8 mouse cellular contexts compared by ENCODE assay signal in genomic region chr17:56765431-56765830, GRCm38 (mm10). TPM values are rescaled to one million over a fixed set of nuclear protein-coding genes. Genes with fewer than 3 reads are reported as not detected.
A peak's percentile ranks its signal among the peaks of the same experiment; 100 is the strongest.
DNase-seq lines count a peak whose midpoint lies in the region; ATAC-seq and TF ChIP-seq lines count a peak whose summit lies in the region.

No protein-coding gene starts in this region.

- no peaks in the 10 kb centered on the region for H3K9me3 ChIP-seq in heart, embryonic 13.5 days
- H3K9me3 ChIP-seq in E14TG2a.4 (ENCODE audit: low read length), result no peaks in the 10 kb centered on the region
- H3K9me3 ChIP-seq in forebrain, embryonic 12.5 days, result no peaks in the 10 kb centered on the region
- no peaks in the 10 kb centered on the region for H3K9me3 ChIP-seq in liver, embryonic 15.5 days (replicated peaks)

- no peak for DNase-seq in heart, postnatal 36 days
- no peak for DNase-seq in adrenal gland, postnatal 4 days (ENCODE audit: low spot score in 2 of 2)
- DNase-seq in ovary, adult 18-20 months (ENCODE audit: low spot score), result no peak

- H3K4me3 ChIP-seq in heart, embryonic 13.5 days, result peak overlapping the region; percentile 75
- peak overlapping the region; percentile 92 for H3K4me3 ChIP-seq in E14TG2a.4 (replicated peaks; ENCODE audit: low read length)
- peak overlapping the region; percentile 76 for H3K4me3 ChIP-seq in forebrain, embryonic 12.5 days (replicated peaks)
- H3K4me3 ChIP-seq in liver, embryonic 15.5 days (replicated peaks), result peak overlapping the region; percentile 80

- intact Hi-C loops in heart, postnatal 36 days (cut with DNase I), result no loop called here

- H3K4me2 ChIP-seq in heart, embryonic 13.5 days, result peak overlapping the region; percentile 92
- H3K4me2 ChIP-seq in forebrain, embryonic 12.5 days, result peak overlapping the region; percentile 77
- peak overlapping the region; percentile 96 for H3K4me2 ChIP-seq in liver, embryonic 15.5 days

- peak overlapping the region; percentile 89 for H3K9ac ChIP-seq in heart, embryonic 13.5 days
- peak overlapping the region; percentile 75 for H3K9ac ChIP-seq in forebrain, embryonic 12.5 days
- H3K9ac ChIP-seq in liver, embryonic 15.5 days, result peak overlapping the region; percentile 85

- 44% methylated on average over 12 of the region's 12 CpGs for WGBS in heart, embryonic 13.5 days
- 50% methylated on average over 12 of the region's 12 CpGs for WGBS in forebrain, embryonic 12.5 days
- WGBS in liver, embryonic 15.5 days (ENCODE audit: insufficient replicate concordance), result 39% methylated on average over 12 of the region's 12 CpGs

- H3K27me3 ChIP-seq in heart, embryonic 13.5 days (replicated peaks), result peaks cover 2% of the 10 kb centered on the region; the same call in 1 of the 2 replicates
- no peaks in the 10 kb centered on the region for H3K27me3 ChIP-seq in E14TG2a.4 (ENCODE audit: insufficient read depth, low read length)
- H3K27me3 ChIP-seq in forebrain, embryonic 12.5 days, result peaks cover 12% of the 10 kb centered on the region
- peaks cover 2% of the 10 kb centered on the region; the same call in 1 of the 2 replicates for H3K27me3 ChIP-seq in liver, embryonic 15.5 days

- peaks cover 33% of the 10 kb centered on the region for H3K4me1 ChIP-seq in heart, embryonic 13.5 days
- peaks cover 68% of the 10 kb centered on the region for H3K4me1 ChIP-seq in E14TG2a.4 (replicated peaks; ENCODE audit: low read depth, low read length)
- H3K4me1 ChIP-seq in forebrain, embryonic 12.5 days, result peaks cover 23% of the 10 kb centered on the region
- peaks cover 45% of the 10 kb centered on the region for H3K4me1 ChIP-seq in liver, embryonic 15.5 days (replicated peaks)

- no peak for ATAC-seq in heart, embryonic 13.5 days (ENCODE audit: extremely low read depth, insufficient number of reproducible peaks, low FRiP score, low TSS enrichment)
- peak; percentile 12; the same call in 1 of the 2 replicates for ATAC-seq in forebrain, embryonic 12.5 days (ENCODE audit: low FRiP score)
- ATAC-seq in liver, embryonic 15.5 days (ENCODE audit: insufficient read depth), result no peak
- ATAC-seq in monocyte, adult 5-6 weeks (replicated peaks; ENCODE audit: insufficient number of reproducible peaks, low FRiP score, low TSS enrichment, poor library complexity, severe bottlenecking), result no peak

- peaks cover 42% of the 10 kb centered on the region for H3K36me3 ChIP-seq in heart, embryonic 13.5 days
- peaks cover 46% of the 10 kb centered on the region for H3K36me3 ChIP-seq in E14TG2a.4 (ENCODE audit: insufficient read depth, low read length)
- peaks cover 39% of the 10 kb centered on the region for H3K36me3 ChIP-seq in forebrain, embryonic 12.5 days (replicated peaks)
- peaks cover 35% of the 10 kb centered on the region for H3K36me3 ChIP-seq in liver, embryonic 15.5 days (replicated peaks)

- no peak for TF ChIP-seq CTCF in E14TG2a.4 (conservative IDR thresholded peaks at IDR 0.05; ENCODE audit: low read length)

- H3K27ac ChIP-seq in heart, embryonic 13.5 days (replicated peaks), result peak overlapping the region; percentile 96
- H3K27ac ChIP-seq in forebrain, embryonic 12.5 days, result peak overlapping the region; percentile 96
- H3K27ac ChIP-seq in liver, embryonic 15.5 days (replicated peaks), result peak overlapping the region; percentile 96

RNA-seq across cellular contexts. Expression of gene Dus3l, which starts 0.9 kb away (rescaled TPM):
- 31.9 and 33.2 TPM in 2 replicates for polyA plus RNA-seq in heart, embryonic 13.5 days (2015; fragmentation: Nextera tagmentation; extraction: Ambion mirVana)
- total RNA-seq in heart, postnatal 36 days (2021), result 10 to 100 TPM; 18.8 to 20.3 TPM
- polyA plus RNA-seq in forebrain, embryonic 12.5 days (2016; fragmentation: Nextera tagmentation; extraction: Ambion mirVana), result 46.6 and 49.4 TPM in 2 replicates
- 12.5 and 14.4 TPM in 2 replicates for polyA plus RNA-seq in liver, embryonic 15.5 days (2015; fragmentation: Nextera tagmentation; extraction: Ambion mirVana)
- 15.0 to 22.2 TPM (median 19.2 TPM) in 3 replicates for total RNA-seq in monocyte, adult 5-6 weeks (2017)
- total RNA-seq in adrenal gland, postnatal 4 days (2021), result 10 to 100 TPM; 53.0 to 56.2 TPM

RNA-seq across cellular contexts. Expression of gene Prr22, which starts 4.6 kb away (rescaled TPM):
- polyA plus RNA-seq in heart, embryonic 13.5 days (2015; fragmentation: Nextera tagmentation; extraction: Ambion mirVana), result 0.78 and 1.0 TPM in 2 replicates
- under 1 TPM in 1 of 2 experiments, not detected in 1; 0.58 TPM for total RNA-seq in heart, postnatal 36 days (2021)
- 1.2 and 1.3 TPM in 2 replicates for polyA plus RNA-seq in forebrain, embryonic 12.5 days (2016; fragmentation: Nextera tagmentation; extraction: Ambion mirVana)
- 0.23 and 0.60 TPM in 2 replicates for polyA plus RNA-seq in liver, embryonic 15.5 days (2015; fragmentation: Nextera tagmentation; extraction: Ambion mirVana)
- total RNA-seq in monocyte, adult 5-6 weeks (2017), result 0.29 to 0.49 TPM in 2 of 3 replicates, not detected in the other
- total RNA-seq in adrenal gland, postnatal 4 days (2021), result under 1 TPM; 0.76 to 0.90 TPM

RNA-seq across cellular contexts. Expression of gene Nrtn, which starts 8.1 kb away (rescaled TPM):
- polyA plus RNA-seq in heart, embryonic 13.5 days (2015; fragmentation: Nextera tagmentation; extraction: Ambion mirVana), result 7.9 and 8.6 TPM in 2 replicates
- 10 to 100 TPM; 27.5 to 29.4 TPM for total RNA-seq in heart, postnatal 36 days (2021)
- polyA plus RNA-seq in forebrain, embryonic 12.5 days (2016; fragmentation: Nextera tagmentation; extraction: Ambion mirVana), result 3.2 and 5.9 TPM in 2 replicates
- 1.1 and 1.6 TPM in 2 replicates for polyA plus RNA-seq in liver, embryonic 15.5 days (2015; fragmentation: Nextera tagmentation; extraction: Ambion mirVana)
- not detected in 3 replicates for total RNA-seq in monocyte, adult 5-6 weeks (2017)
- total RNA-seq in adrenal gland, postnatal 4 days (2021), result 1 to 10 TPM; 4.1 to 5.2 TPM

RNA-seq across cellular contexts. Expression of gene Vmac, which starts 47.6 kb away (rescaled TPM):
- 12.7 and 13.3 TPM in 2 replicates for polyA plus RNA-seq in heart, embryonic 13.5 days (2015; fragmentation: Nextera tagmentation; extraction: Ambion mirVana)
- 1 to 10 TPM; 3.1 to 4.9 TPM for total RNA-seq in heart, postnatal 36 days (2021)
- 15.3 and 15.9 TPM in 2 replicates for polyA plus RNA-seq in forebrain, embryonic 12.5 days (2016; fragmentation: Nextera tagmentation; extraction: Ambion mirVana)
- 2.4 and 2.6 TPM in 2 replicates for polyA plus RNA-seq in liver, embryonic 15.5 days (2015; fragmentation: Nextera tagmentation; extraction: Ambion mirVana)
- total RNA-seq in monocyte, adult 5-6 weeks (2017), result 5.0 to 6.0 TPM (median 5.0 TPM) in 3 replicates
- total RNA-seq in adrenal gland, postnatal 4 days (2021), result 10 to 100 TPM; 31.4 to 34.4 TPM

RNA-seq across cellular contexts. Expression of gene Ndufa11, which starts 47.9 kb away (rescaled TPM):
- 783 and 886 TPM in 2 replicates for polyA plus RNA-seq in heart, embryonic 13.5 days (2015; fragmentation: Nextera tagmentation; extraction: Ambion mirVana)
- total RNA-seq in heart, postnatal 36 days (2021), result 100 to 1,000 TPM; 847 to 875 TPM
- polyA plus RNA-seq in forebrain, embryonic 12.5 days (2016; fragmentation: Nextera tagmentation; extraction: Ambion mirVana), result 316 and 323 TPM in 2 replicates
- polyA plus RNA-seq in liver, embryonic 15.5 days (2015; fragmentation: Nextera tagmentation; extraction: Ambion mirVana), result 210 and 226 TPM in 2 replicates
- 66.7 to 91.2 TPM (median 74.2 TPM) in 3 replicates for total RNA-seq in monocyte, adult 5-6 weeks (2017)
- 100 to 1,000 TPM; 244 to 256 TPM for total RNA-seq in adrenal gland, postnatal 4 days (2021)

Comparison
In these comparisons a context has a peak if more than half of its experiments do, and no peak if none do; other contexts are left out.
1. RNA of gene Nrtn, which starts 8.1 kb away (total RNA-seq): 27.5 to 29.4 TPM in heart, postnatal 36 days; 4.1 to 5.2 TPM in adrenal gland, postnatal 4 days and not detected in monocyte, adult 5-6 weeks; every median in the first group is over 4 times any median in the second.
2. Peak in every context shown above with its lines, with median percentiles within 50 percentile points of each other: H3K27ac ChIP-seq, H3K4me2 ChIP-seq, H3K4me3 ChIP-seq and H3K9ac ChIP-seq.